In genomic region chr6:91619735-91620732, GRCm38 (mm10) we compare ENCODE assay signal across 15 mouse cellular contexts.
DNase-seq lines count a peak whose midpoint lies in the region; ATAC-seq and TF ChIP-seq lines count a peak whose summit lies in the region.
"Had no signal": no experiment of that assay in that cellular context is flagged by ENCODE, and none has a peak within 500 bp of the region (broad histone marks: within the 10 kb centered on the region; RNA-seq: fewer than 3 reads in every experiment).

No protein-coding gene starts in this region.

- TF ChIP-seq EP300 in liver, postnatal 0 days (IDR thresholded peaks at IDR 0.05; ENCODE audit: low read depth): no peak
- TF ChIP-seq EP300 in stomach, postnatal 0 days (optimal IDR thresholded peaks at IDR 0.05): no peak

- 82% methylated on average over 13 of the region's 13 CpGs for WGBS in liver, adult 2 months
- WGBS in liver, postnatal 0 days (ENCODE audit: insufficient replicate concordance): 75% methylated on average over 13 of the region's 13 CpGs
- 55% methylated on average over 13 of the region's 13 CpGs for WGBS in heart, embryonic 15.5 days
- WGBS in stomach, postnatal 0 days: 78% methylated on average over 13 of the region's 13 CpGs

- DNase-seq in liver, adult 2 months (ENCODE audit: extremely low read depth, low read depth, low spot score): peak; percentile 21
- no peak for DNase-seq in liver, postnatal 0 days
- DNase-seq in gastrocnemius, adult 18-20 months (ENCODE audit: low spot score): peak; percentile 82
- no peak for DNase-seq in stomach, postnatal 0 days (ENCODE audit: low spot score)
- DNase-seq in layer of hippocampus, adult 8-10 months (ENCODE audit: low spot score in 2 of 2): no peak
- no peak for DNase-seq in cerebellum, adult 8-10 months
- DNase-seq: cerebellum, adult 9-10 months; forebrain, postnatal 0 days; lung, postnatal 4 days had no signal

- no peaks in the 10 kb centered on the region for H3K9me3 ChIP-seq in liver, postnatal 0 days (ENCODE audit: low read length)
- H3K9me3 ChIP-seq in heart, embryonic 15.5 days (replicated peaks): no peaks in the 10 kb centered on the region
- no peaks in the 10 kb centered on the region for H3K9me3 ChIP-seq in stomach, postnatal 0 days (ENCODE audit: control insufficient read depth, low read length)
- H3K9me3 ChIP-seq: embryonic facial prominence, embryonic 13.5 days; liver, embryonic 12.5 days; stomach, embryonic 15.5 days had no signal

- no peak for TF ChIP-seq POLR2A in liver, adult 2 months (IDR thresholded peaks at IDR 0.05; ENCODE audit: extremely low read depth, insufficient read depth, low read length)

- no peak for TF ChIP-seq CTCF in liver, adult 2 months (IDR thresholded peaks at IDR 0.05; ENCODE audit: low read depth, low read length)
- no peak for TF ChIP-seq CTCF in liver, postnatal 0 days (IDR thresholded peaks at IDR 0.05; ENCODE audit: low read depth)
- TF ChIP-seq CTCF in stomach, postnatal 0 days (IDR thresholded peaks at IDR 0.05; ENCODE audit: low read depth): no peak

- no peak overlapping the region for H3K9ac ChIP-seq in liver, adult 2 months (ENCODE audit: low read depth, low read length)
- no peak overlapping the region for H3K9ac ChIP-seq in liver, postnatal 0 days (replicated peaks)
- H3K9ac ChIP-seq in heart, embryonic 15.5 days: no peak overlapping the region
- no peak overlapping the region for H3K9ac ChIP-seq in stomach, postnatal 0 days (ENCODE audit: low read length)
- H3K9ac ChIP-seq: embryonic facial prominence, embryonic 13.5 days; forebrain, postnatal 0 days; liver, embryonic 12.5 days; stomach, embryonic 15.5 days had no signal

- no peaks in the 10 kb centered on the region for H3K36me3 ChIP-seq in liver, adult 2 months (ENCODE audit: control insufficient read depth, insufficient read depth, low read length)
- H3K36me3 ChIP-seq in liver, postnatal 0 days (replicated peaks; ENCODE audit: insufficient read depth, low read length): no peaks in the 10 kb centered on the region
- no peaks in the 10 kb centered on the region for H3K36me3 ChIP-seq in heart, embryonic 15.5 days
- H3K36me3 ChIP-seq in stomach, postnatal 0 days (ENCODE audit: control insufficient read depth, insufficient read depth, low read length): no peaks in the 10 kb centered on the region
- H3K36me3 ChIP-seq: embryonic facial prominence, embryonic 13.5 days; liver, embryonic 12.5 days; stomach, embryonic 15.5 days had no signal

- no peak for ATAC-seq in liver, postnatal 0 days
- no peak for ATAC-seq in heart, embryonic 15.5 days (replicated peaks; ENCODE audit: insufficient number of reproducible peaks, insufficient read depth, low FRiP score, low read depth)
- ATAC-seq in stomach, postnatal 0 days (ENCODE audit: low FRiP score, low TSS enrichment): peak; percentile 30
- ATAC-seq: forebrain, postnatal 0 days; intestine, embryonic 16.5 days; liver, embryonic 12.5 days had no signal

- H3K79me2 ChIP-seq in liver, adult 2 months (ENCODE audit: control insufficient read depth, insufficient read depth, low read length): no peaks in the 10 kb centered on the region

- no peaks in the 10 kb centered on the region for H3K27me3 ChIP-seq in liver, adult 2 months (ENCODE audit: control insufficient read depth, insufficient read depth, low read length)
- no peaks in the 10 kb centered on the region for H3K27me3 ChIP-seq in liver, postnatal 0 days (ENCODE audit: insufficient read depth, low read length)
- H3K27me3 ChIP-seq in heart, embryonic 15.5 days: no peaks in the 10 kb centered on the region
- no peaks in the 10 kb centered on the region for H3K27me3 ChIP-seq in stomach, postnatal 0 days (ENCODE audit: control insufficient read depth, insufficient read depth, low read length)
- H3K27me3 ChIP-seq: embryonic facial prominence, embryonic 13.5 days; liver, embryonic 12.5 days; stomach, embryonic 15.5 days had no signal

- no peak overlapping the region for H3K4me3 ChIP-seq in liver, adult 2 months (ENCODE audit: insufficient read depth, low read depth, low read length)
- no peak overlapping the region for H3K4me3 ChIP-seq in liver, postnatal 0 days (ENCODE audit: low read depth, low read length)
- no peak overlapping the region for H3K4me3 ChIP-seq in heart, embryonic 15.5 days
- H3K4me3 ChIP-seq in stomach, postnatal 0 days (ENCODE audit: low read depth, low read length): no peak overlapping the region
- H3K4me3 ChIP-seq: embryonic facial prominence, embryonic 13.5 days; layer of hippocampus, adult 2 months; liver, embryonic 12.5 days; stomach, embryonic 15.5 days had no signal

- H3K4me1 ChIP-seq in liver, adult 2 months (ENCODE audit: control insufficient read depth, insufficient read depth, low read length): peaks cover 12% of the 10 kb centered on the region
- H3K4me1 ChIP-seq in liver, postnatal 0 days (ENCODE audit: insufficient read depth): peaks cover 18% of the 10 kb centered on the region; the same call in 1 of the 2 replicates
- peaks cover 29% of the 10 kb centered on the region for H3K4me1 ChIP-seq in heart, embryonic 15.5 days (replicated peaks)
- no peaks in the 10 kb centered on the region for H3K4me1 ChIP-seq in stomach, postnatal 0 days (replicated peaks; ENCODE audit: control insufficient read depth, insufficient read depth)

- no peak overlapping the region for H3K4me2 ChIP-seq in liver, postnatal 0 days (ENCODE audit: low read depth, low read length)
- H3K4me2 ChIP-seq in heart, embryonic 15.5 days: no peak overlapping the region
- no peak overlapping the region for H3K4me2 ChIP-seq in stomach, postnatal 0 days (replicated peaks; ENCODE audit: low read depth)
- H3K4me2 ChIP-seq: embryonic facial prominence, embryonic 13.5 days; liver, embryonic 12.5 days; stomach, embryonic 15.5 days had no signal

- no peak overlapping the region for H3K27ac ChIP-seq in liver, adult 2 months (replicated peaks; ENCODE audit: insufficient read depth, low read depth, low read length)
- no peak overlapping the region for H3K27ac ChIP-seq in liver, postnatal 0 days (ENCODE audit: low read depth)
- H3K27ac ChIP-seq in heart, embryonic 15.5 days: peak overlapping the region; percentile 22; the same call in 1 of the 2 replicates
- no peak overlapping the region for H3K27ac ChIP-seq in stomach, postnatal 0 days (replicated peaks)
- H3K27ac ChIP-seq: embryonic facial prominence, embryonic 13.5 days; layer of hippocampus, adult 2 months; liver, embryonic 12.5 days; stomach, embryonic 15.5 days had no signal

Comparison
In these comparisons a context has a peak if more than half of its experiments do, and no peak if none do; other contexts are left out.
1. DNase-seq: peak in liver, adult 2 months (single experiment) and gastrocnemius, adult 18-20 months (single experiment); none in liver, postnatal 0 days (single experiment), stomach, postnatal 0 days (single experiment), layer of hippocampus, adult 8-10 months (0 of 2) and cerebellum, adult 8-10 months (single experiment).